Mouse (Mus musculus) limb, embryonic 10.5 days (tissue): Measurements from ENCODE around the gene Sdc3. TPM values are rescaled to one million over a fixed set of nuclear protein-coding genes. Genes with fewer than 3 reads are reported as not detected.

Experiments
- DNase-seq: peaks from one replicate; pipeline ENCODE4 v3.0.0-alpha.2; 2017; ENCODE audit warnings: low spot score
- H3K27ac ChIP-seq: fragments of 300-500 bp; sonication (generic); 2 replicates; pipeline ENCODE4 v1.5.1; 2016; ENCODE audit warnings: mild to moderate bottlenecking
- H3K27me3 ChIP-seq: fragments of 300-500 bp; sonication (generic); 2 replicates; pipeline ENCODE4 v1.6.1; 2016; ENCODE audit warnings: low read depth, mild to moderate bottlenecking; ENCODE audit not compliant: poor library complexity, severe bottlenecking
- H3K36me3 ChIP-seq: fragments of 300-500 bp; sonication (generic); 2 replicates; pipeline ENCODE4 v1.6.1; 2016; ENCODE audit warnings: mild to moderate bottlenecking, moderate library complexity
- H3K4me1 ChIP-seq: fragments of 300-500 bp; sonication (generic); 2 replicates; pipeline ENCODE4 v1.6.1; 2016
- H3K4me3 ChIP-seq: fragments of 300-500 bp; sonication (generic); 2 replicates; pipeline ENCODE4 v1.5.1; 2016; ENCODE audit warnings: mild to moderate bottlenecking, moderate library complexity
- H3K9me3 ChIP-seq: fragments of 300-500 bp; sonication (generic); replicated peaks from 2 replicates; pipeline ENCODE4 v1.6.1; 2016; ENCODE audit warnings: mild to moderate bottlenecking
- WGBS: fragments of 180-500 bp; shearing (Covaris S2); methylation state at CpG from one replicate; pipeline ENCODE4 v1.1.7; 2016; 5-methylcytosine and 5-hydroxymethylcytosine counted together
- polyA plus RNA-seq: library from polyadenylated mRNA; unstranded; fragments of >200 nt; fragmentation: Nextera tagmentation; extraction: Ambion mirVana; gene quantifications from 2 replicates; pipeline ENCODE4 v1.2.1, GENCODE M21; 2016

Gene Sdc3
- polyA plus RNA-seq, 1 experiment from 2014 or later, result 38.1 TPM

- Histone ChIP-seq H3K36me3 (peaks cover 99% of the 10 kb centered on the region), H3K27ac (no peak overlapping the region), H3K27me3 (no peaks in the 10 kb centered on the region), H3K4me1 (no peaks in the 10 kb centered on the region), H3K4me3 (no peak overlapping the region), H3K9me3 (no peaks in the 10 kb centered on the region)
- WGBS, result 93% methylated on average over 4 of the region's 4 CpGs
- no peak for DNase-seq
Measured at GRCm38 (mm10) chr4:130773899-130774298, 18.4 kb upstream of the Sdc3 start.

- no peaks in the 10 kb centered on the region for H3K27me3 ChIP-seq
- H3K9me3 ChIP-seq, result no peaks in the 10 kb centered on the region
- DNase-seq, result no peak
- no peak overlapping the region for H3K27ac ChIP-seq
- H3K4me1 ChIP-seq, result no peaks in the 10 kb centered on the region
- H3K4me3 ChIP-seq, result no peak overlapping the region
- 96% methylated on average over 4 of the region's 4 CpGs for WGBS
- peaks cover 100% of the 10 kb centered on the region for H3K36me3 ChIP-seq
Measured at GRCm38 (mm10) chr4:130774822-130775221, 17.5 kb upstream of the Sdc3 start.

- 76% methylated on average over 10 of the region's 10 CpGs for WGBS
- H3K27ac ChIP-seq, result no peak overlapping the region
Measured at GRCm38 (mm10) chr4:130777647-130778046, 14.7 kb upstream of the Sdc3 start.

GRCm38 (mm10) chr4:130779037-130779436, 13.3 kb upstream of the Sdc3 start:
- Histone ChIP-seq H3K36me3 (peaks cover 86% of the 10 kb centered on the region), H3K4me3 (no peak overlapping the region), H3K27ac (no peak overlapping the region), H3K27me3 (no peaks in the 10 kb centered on the region), H3K4me1 (no peaks in the 10 kb centered on the region), H3K9me3 (no peaks in the 10 kb centered on the region)
- WGBS, result 87% methylated on average over 3 of the region's 3 CpGs
- DNase-seq, result no peak

More at GRCm38 (mm10) chr4:130777647-130778046, 14.7 kb upstream of the Sdc3 start:
- Histone ChIP-seq H3K36me3 (peaks cover 98% of the 10 kb centered on the region), H3K9me3 (no peaks in the 10 kb centered on the region), H3K4me1 (no peaks in the 10 kb centered on the region), H3K4me3 (no peak overlapping the region), H3K27me3 (no peaks in the 10 kb centered on the region)
- DNase-seq, result no peak

GRCm38 (mm10) chr4:130782492-130782891, 9.8 kb upstream of the Sdc3 start:
- Histone ChIP-seq H3K27me3 (no peaks in the 10 kb centered on the region), H3K9me3 (no peaks in the 10 kb centered on the region), H3K4me1 (peaks cover 9% of the 10 kb centered on the region), H3K4me3 (no peak overlapping the region), H3K36me3 (peaks cover 51% of the 10 kb centered on the region), H3K27ac (no peak overlapping the region)
- DNase-seq, result no peak
- 81% methylated on average over 2 of the region's 2 CpGs for WGBS

- 28% methylated on average over 4 of the region's 4 CpGs for WGBS
- H3K27ac ChIP-seq, result peak overlapping the region; percentile 25; the same call in 1 of the 2 replicates
- peak; percentile 58 for DNase-seq
- H3K27me3 ChIP-seq, result no peaks in the 10 kb centered on the region
- peaks cover 9% of the 10 kb centered on the region for H3K4me1 ChIP-seq
- peaks cover 29% of the 10 kb centered on the region for H3K36me3 ChIP-seq
- no peaks in the 10 kb centered on the region for H3K9me3 ChIP-seq
- no peak overlapping the region for H3K4me3 ChIP-seq
Measured at GRCm38 (mm10) chr4:130784755-130785154, 7.6 kb upstream of the Sdc3 start.

- no peak for DNase-seq
- no peak overlapping the region for H3K4me3 ChIP-seq
- peaks cover 18% of the 10 kb centered on the region for H3K4me1 ChIP-seq
- peaks cover 2% of the 10 kb centered on the region for H3K36me3 ChIP-seq
- no peaks in the 10 kb centered on the region for H3K9me3 ChIP-seq
- 78% methylated on average over 5 of the region's 5 CpGs for WGBS
- H3K27ac ChIP-seq, result no peak overlapping the region
- H3K27me3 ChIP-seq, result peaks cover 10% of the 10 kb centered on the region
Measured at GRCm38 (mm10) chr4:130787530-130787929, 4.8 kb upstream of the Sdc3 start.

GRCm38 (mm10) chr4:130790180-130790579, 2.2 kb upstream of the Sdc3 start:
- Histone ChIP-seq H3K4me1 (peaks cover 37% of the 10 kb centered on the region), H3K9me3 (no peaks in the 10 kb centered on the region)
- WGBS, result 16% methylated on average over 6 of the region's 6 CpGs

GRCm38 (mm10) chr4:130791811-130792375, 444 bp upstream of the Sdc3 start:
- no peaks in the 10 kb centered on the region for H3K36me3 ChIP-seq
- H3K27ac ChIP-seq, result peak overlapping the region; percentile 96
- peaks cover 47% of the 10 kb centered on the region for H3K4me1 ChIP-seq
- no peaks in the 10 kb centered on the region for H3K9me3 ChIP-seq
- DNase-seq, result no peak
- 3% methylated on average over 19 of the region's 19 CpGs for WGBS
- H3K4me3 ChIP-seq, result peak overlapping the region; percentile 89
- H3K27me3 ChIP-seq, result peaks cover 14% of the 10 kb centered on the region

More at GRCm38 (mm10) chr4:130790180-130790579, 2.2 kb upstream of the Sdc3 start:
- Histone ChIP-seq H3K27ac (no peak overlapping the region), H3K4me3 (no peak overlapping the region), H3K36me3 (no peaks in the 10 kb centered on the region), H3K27me3 (peaks cover 14% of the 10 kb centered on the region)
- DNase-seq, result peak; percentile 91

- no peaks in the 10 kb centered on the region for H3K36me3 ChIP-seq
- H3K4me3 ChIP-seq, result peak overlapping the region; percentile 89
- peaks cover 14% of the 10 kb centered on the region for H3K27me3 ChIP-seq
- 51% methylated on average over 7 of the region's 7 CpGs for WGBS
- no peak for DNase-seq
- H3K9me3 ChIP-seq, result no peaks in the 10 kb centered on the region
- H3K4me1 ChIP-seq, result peaks cover 59% of the 10 kb centered on the region
- H3K27ac ChIP-seq, result peak overlapping the region; percentile 96
Measured at GRCm38 (mm10) chr4:130793180-130793501, 804 bp downstream of the Sdc3 start.

- Histone ChIP-seq H3K27me3 (peaks cover 14% of the 10 kb centered on the region), H3K4me3 (no peak overlapping the region)
Measured at GRCm38 (mm10) chr4:130794771-130795170, 2.4 kb downstream of the Sdc3 start.

GRCm38 (mm10) chr4:130795970-130796369, 3.6 kb downstream of the Sdc3 start:
- 90% methylated on average over 6 of the region's 6 CpGs for WGBS
- Histone ChIP-seq H3K4me3 (no peak overlapping the region), H3K27me3 (peaks cover 14% of the 10 kb centered on the region), H3K27ac (peak overlapping the region; percentile 50; the same call in 1 of the 2 replicates), H3K9me3 (no peaks in the 10 kb centered on the region), H3K36me3 (peaks cover 12% of the 10 kb centered on the region), H3K4me1 (peaks cover 87% of the 10 kb centered on the region)
- DNase-seq, result no peak

More at GRCm38 (mm10) chr4:130794771-130795170, 2.4 kb downstream of the Sdc3 start:
- H3K36me3 ChIP-seq, result peaks cover 4% of the 10 kb centered on the region; the same call in 1 of the 2 replicates
- WGBS, result 50% methylated on average over 4 of the region's 4 CpGs
- H3K27ac ChIP-seq, result 0 out of 2 replicates have a peak overlapping the region, but pooled peaks have one; percentile 19
- no peaks in the 10 kb centered on the region for H3K9me3 ChIP-seq
- peaks cover 75% of the 10 kb centered on the region for H3K4me1 ChIP-seq
- DNase-seq, result no peak

GRCm38 (mm10) chr4:130797201-130798051, 5.1 kb downstream of the Sdc3 start:
- DNase-seq, result peak; percentile 75
- Histone ChIP-seq H3K27me3 (0 out of 2 replicates have a peak, but pooled peaks cover 4% of the 10 kb centered on the region), H3K27ac (peak overlapping the region; percentile 90), H3K9me3 (no peaks in the 10 kb centered on the region), H3K36me3 (peaks cover 12% of the 10 kb centered on the region), H3K4me3 (peak overlapping the region; percentile 35), H3K4me1 (peaks cover 94% of the 10 kb centered on the region)
- WGBS, result 18% methylated on average over 15 of the region's 15 CpGs
